Mouse (Mus musculus) gastrocnemius, adult 2 months (tissue): ENCODE data around the gene Cfap43. TPM values are rescaled to one million over a fixed set of nuclear protein-coding genes. Genes with fewer than 3 reads are reported as not detected.

Experiments
- DNase-seq: peaks from one replicate; pipeline ENCODE4 v3.0.0; 2022
- H3K27ac ChIP-seq: fragments of 200-600 bp; 2 replicates; pipeline ENCODE4 v1.8.1; 2022; ENCODE audit warnings: mild to moderate bottlenecking
- H3K4me3 ChIP-seq: fragments of 200-600 bp; 2 replicates; pipeline ENCODE4 v1.8.1; 2022; ENCODE audit warnings: mild to moderate bottlenecking, moderate library complexity
- CTCF ChIP-seq: fragments of 200-600 bp; IDR thresholded peaks from 2 replicates; pipeline ENCODE4 v1.8.1; 2022; ENCODE audit warnings: antibody characterized with exemption, mild to moderate bottlenecking, moderate library complexity
- intact Hi-C: fragments of 180-260 bp; cut with DNase I; formaldehyde crosslinking; loops from one replicate; pipeline ENCODE4 v1.15.1; 2025
- microRNA-seq: library from miRNA; unstranded; fragments of <30 nt; microRNA quantifications from one replicate; pipeline ENCODE4 v1.2.0, GENCODE M21; 2021
- total RNA-seq, 2 experiments: library from RNA; stranded (reverse); gene quantifications; 2 replicates each; pipeline ENCODE4 v1.2.3; 2021

Gene Cfap43
- total RNA-seq, 2 experiments from 2014 or later = 0.11 TPM; not detected in 1

- H3K4me3 ChIP-seq = no peak overlapping the region
- intact Hi-C loops = no loop called here
- no peak for TF ChIP-seq CTCF
- no peak overlapping the region for H3K27ac ChIP-seq
- no peak for DNase-seq
These were observed 229.5 kb downstream of the Cfap43 start for GRCm38 (mm10) chr19:47689592-47689991.

Small RNA genes within 50 kb of the gene (microRNA-seq; reads per million reads assigned to microRNA genes)
- not detected for gene Gm22240
- gene Mir8090 = not detected

Other genes starting within 250 kb of the Cfap43 start
- not detected for gene Col17a1, start 227.2 kb downstream of the Cfap43 start, total RNA-seq
- gene Sfr1, start 187.6 kb downstream of the Cfap43 start, total RNA-seq = 10 to 100 TPM; 80.3 to 85.3 TPM
- gene Gsto1, start 64.3 kb downstream of the Cfap43 start, total RNA-seq = 10 to 100 TPM; 43.7 to 70.1 TPM
- gene Gsto2, start 53.8 kb downstream of the Cfap43 start, total RNA-seq = under 1 TPM; 0.51 to 0.73 TPM
- under 1 TPM; 0.75 to 0.99 TPM for gene Itprip, start within 50 bp of the Cfap43 start, total RNA-seq
- gene Cfap58, start 18.4 kb upstream of the Cfap43 start, total RNA-seq = not detected